In genomic region chr6:117084211-117084610, GRCm38 (mm10) we compare ENCODE assay signal across 21 mouse cellular contexts.
DNase-seq lines count a peak whose midpoint lies in the region; ATAC-seq and TF ChIP-seq lines count a peak whose summit lies in the region.
"Had no signal": no experiment of that assay in that cellular context is flagged by ENCODE, and none has a peak within 500 bp of the region (broad histone marks: within the 10 kb centered on the region; RNA-seq: fewer than 3 reads in every experiment).

No protein-coding gene starts in this region.

- H3K9me3 ChIP-seq in hindbrain, embryonic 15.5 days = no peaks in the 10 kb centered on the region
- H3K9me3 ChIP-seq in hindbrain, embryonic 11.5 days (ENCODE audit: control insufficient read depth, low read length) = no peaks in the 10 kb centered on the region
- H3K9me3 ChIP-seq in intestine, embryonic 16.5 days (ENCODE audit: control insufficient read depth, low read length) = no peaks in the 10 kb centered on the region
- H3K9me3 ChIP-seq in intestine, postnatal 0 days (ENCODE audit: control insufficient read depth) = no peaks in the 10 kb centered on the region
- H3K9me3 ChIP-seq: forebrain, embryonic 10.5 days; forebrain, embryonic 13.5 days; heart, embryonic 10.5 days; heart, embryonic 13.5 days; hindbrain, embryonic 13.5 days had no signal

- no peak for ATAC-seq in hindbrain, embryonic 15.5 days (ENCODE audit: low FRiP score, low read depth)
- no peak for ATAC-seq in hindbrain, embryonic 11.5 days (ENCODE audit: low FRiP score)
- no peak for ATAC-seq in intestine, embryonic 16.5 days
- ATAC-seq in intestine, postnatal 0 days = no peak
- ATAC-seq: CD4-positive, CD25-positive, alpha-beta regulatory T cell, adult 4 months; forebrain, embryonic 13.5 days; forebrain, embryonic 16.5 days had no signal

- peaks cover 5% of the 10 kb centered on the region; the same call in 1 of the 2 replicates for H3K4me1 ChIP-seq in hindbrain, embryonic 15.5 days (replicated peaks)
- H3K4me1 ChIP-seq in hindbrain, embryonic 11.5 days (replicated peaks; ENCODE audit: control insufficient read depth, insufficient read depth, low read length) = no peaks in the 10 kb centered on the region
- H3K4me1 ChIP-seq in intestine, embryonic 16.5 days (ENCODE audit: control insufficient read depth, insufficient read depth, low read length) = peaks cover 4% of the 10 kb centered on the region; the same call in 1 of the 2 replicates
- H3K4me1 ChIP-seq in intestine, postnatal 0 days (replicated peaks; ENCODE audit: control insufficient read depth, insufficient read depth, low read length) = no peaks in the 10 kb centered on the region
- H3K4me1 ChIP-seq: forebrain, embryonic 13.5 days; heart, embryonic 10.5 days had no signal

- WGBS in hindbrain, embryonic 15.5 days = 46% methylated on average over 6 of the region's 6 CpGs
- 66% methylated on average over 6 of the region's 6 CpGs for WGBS in hindbrain, embryonic 11.5 days
- 55% methylated on average over 6 of the region's 6 CpGs for WGBS in intestine, embryonic 16.5 days
- 46% methylated on average over 6 of the region's 6 CpGs for WGBS in intestine, postnatal 0 days

- no peak for TF ChIP-seq POLR2A in brain, embryonic 14.5 days (IDR thresholded peaks at IDR 0.05; ENCODE audit: borderline replicate concordance, extremely low read depth, insufficient read depth, insufficient read length, poor library complexity, severe bottlenecking)

- H3K4me3 ChIP-seq in hindbrain, embryonic 15.5 days = no peak overlapping the region
- H3K4me3 ChIP-seq in hindbrain, embryonic 11.5 days (ENCODE audit: low read depth, low read length) = no peak overlapping the region
- no peak overlapping the region for H3K4me3 ChIP-seq in intestine, embryonic 16.5 days (ENCODE audit: low read length)
- H3K4me3 ChIP-seq in intestine, postnatal 0 days (ENCODE audit: low read depth, low read length) = no peak overlapping the region
- H3K4me3 ChIP-seq: forebrain, embryonic 10.5 days; forebrain, embryonic 13.5 days; heart, adult 2 months; heart, embryonic 10.5 days; heart, embryonic 13.5 days; hindbrain, embryonic 13.5 days had no signal

- no peak for DNase-seq in hindbrain, embryonic 11.5 days (ENCODE audit: low spot score)
- DNase-seq in brain, embryonic 14.5 days (ENCODE audit: low read depth) = peak; percentile 7
- no peak for DNase-seq in lung, adult 18-20 months
- DNase-seq: adrenal gland, adult 2 months; adrenal gland, postnatal 14 days; cerebellum, adult 18-20 months; cerebellum, adult 9-10 months; cerebellum, postnatal 14 days; gastrocnemius, postnatal 25 days; heart, adult 2 months; kidney, adult 18-20 months had no signal

- no peaks in the 10 kb centered on the region for H3K27me3 ChIP-seq in hindbrain, embryonic 15.5 days
- 0 out of 2 replicates have a peak, but pooled peaks cover 2% of the 10 kb centered on the region for H3K27me3 ChIP-seq in hindbrain, embryonic 11.5 days (ENCODE audit: control insufficient read depth, insufficient read depth, low read length)
- H3K27me3 ChIP-seq in intestine, embryonic 16.5 days (replicated peaks; ENCODE audit: control insufficient read depth, insufficient read depth, low read length) = no peaks in the 10 kb centered on the region
- H3K27me3 ChIP-seq in intestine, postnatal 0 days (replicated peaks; ENCODE audit: control insufficient read depth, insufficient read depth, low read length) = no peaks in the 10 kb centered on the region
- H3K27me3 ChIP-seq: forebrain, embryonic 13.5 days; hindbrain, embryonic 13.5 days had no signal

- peak overlapping the region; percentile 21; the same call in 1 of the 2 replicates for H3K4me2 ChIP-seq in hindbrain, embryonic 15.5 days
- no peak overlapping the region for H3K4me2 ChIP-seq in hindbrain, embryonic 11.5 days (replicated peaks; ENCODE audit: low read depth, low read length)
- H3K4me2 ChIP-seq in intestine, embryonic 16.5 days (ENCODE audit: low read depth, low read length) = no peak overlapping the region
- no peak overlapping the region for H3K4me2 ChIP-seq in intestine, postnatal 0 days (replicated peaks; ENCODE audit: low read depth)
- H3K4me2 ChIP-seq: forebrain, embryonic 13.5 days; heart, embryonic 13.5 days; hindbrain, embryonic 13.5 days had no signal

- no peak overlapping the region for H3K9ac ChIP-seq in hindbrain, embryonic 15.5 days
- H3K9ac ChIP-seq in hindbrain, embryonic 11.5 days (ENCODE audit: low read depth, low read length) = no peak overlapping the region
- H3K9ac ChIP-seq in intestine, embryonic 16.5 days (ENCODE audit: low read depth, low read length) = no peak overlapping the region
- H3K9ac ChIP-seq in intestine, postnatal 0 days (ENCODE audit: low read depth, low read length) = no peak overlapping the region
- H3K9ac ChIP-seq: forebrain, embryonic 13.5 days; heart, embryonic 13.5 days; hindbrain, embryonic 13.5 days had no signal

- no peak for TF ChIP-seq CTCF in intestine, postnatal 0 days (IDR thresholded peaks at IDR 0.05; ENCODE audit: low read depth)
- TF ChIP-seq CTCF in brain, embryonic 14.5 days (IDR thresholded peaks at IDR 0.05; ENCODE audit: borderline replicate concordance, extremely low read depth, insufficient read depth, insufficient read length) = no peak

- no peaks in the 10 kb centered on the region for H3K36me3 ChIP-seq in hindbrain, embryonic 15.5 days
- H3K36me3 ChIP-seq in hindbrain, embryonic 11.5 days (ENCODE audit: control insufficient read depth, insufficient read depth, low read length) = no peaks in the 10 kb centered on the region
- H3K36me3 ChIP-seq in intestine, embryonic 16.5 days (ENCODE audit: control insufficient read depth, insufficient read depth, low read length) = no peaks in the 10 kb centered on the region
- no peaks in the 10 kb centered on the region for H3K36me3 ChIP-seq in intestine, postnatal 0 days (ENCODE audit: control insufficient read depth, insufficient read depth)
- H3K36me3 ChIP-seq: forebrain, embryonic 10.5 days; heart, embryonic 10.5 days; heart, embryonic 13.5 days; hindbrain, embryonic 13.5 days had no signal

- peak overlapping the region; percentile 19; the same call in 1 of the 2 replicates for H3K27ac ChIP-seq in hindbrain, embryonic 15.5 days (replicated peaks)
- H3K27ac ChIP-seq in hindbrain, embryonic 11.5 days (ENCODE audit: low read depth, low read length) = no peak overlapping the region
- H3K27ac ChIP-seq in intestine, embryonic 16.5 days (ENCODE audit: low read length) = peak overlapping the region; percentile 3; the same call in 1 of the 2 replicates
- H3K27ac ChIP-seq in intestine, postnatal 0 days (ENCODE audit: low read depth, low read length) = no peak overlapping the region
- H3K27ac ChIP-seq: forebrain, embryonic 10.5 days; forebrain, embryonic 13.5 days; heart, adult 2 months; heart, embryonic 10.5 days; heart, embryonic 13.5 days; hindbrain, embryonic 13.5 days had no signal

Comparison
In these comparisons a context has a peak if more than half of its experiments do, and no peak if none do; other contexts are left out.
1. H3K27ac ChIP-seq: peak in hindbrain, embryonic 15.5 days (single experiment) and intestine, embryonic 16.5 days (single experiment); none in hindbrain, embryonic 11.5 days (single experiment) and intestine, postnatal 0 days (single experiment).